Mouse (Mus musculus) liver, embryonic 11.5 days (tissue): ENCODE data around the gene Copg1. TPM values are rescaled to one million over a fixed set of nuclear protein-coding genes. Genes with fewer than 3 reads are reported as not detected.

Experiments used
- polyA plus RNA-seq: library from polyadenylated mRNA; unstranded; fragments of >200 nt; fragmentation: Nextera tagmentation; extraction: Ambion mirVana; gene quantifications from 2 replicates; pipeline ENCODE4 v1.2.1, GENCODE M21; 2014

Gene Copg1
- polyA plus RNA-seq, 1 experiment from 2014 or later = 116 TPM

Other genes starting within 250 kb of the Copg1 start
- 22.5 and 25.2 TPM in 2 replicates for gene Aplf, start 215.6 kb upstream of the Copg1 start, polyA plus RNA-seq
- gene Efcc1, start 156.9 kb upstream of the Copg1 start, polyA plus RNA-seq = 0.45 and 0.57 TPM in 2 replicates
- 37.2 and 37.3 TPM in 2 replicates for gene Gp9, start 109.7 kb upstream of the Copg1 start, polyA plus RNA-seq
- gene Rab43, start 75.7 kb upstream of the Copg1 start, polyA plus RNA-seq = 20.4 and 21.4 TPM in 2 replicates
- 5.6 and 7.8 TPM in 2 replicates for gene Gm45140, start 52.0 kb upstream of the Copg1 start, polyA plus RNA-seq
- gene Isy1, start 49.0 kb upstream of the Copg1 start, polyA plus RNA-seq = 84.8 and 89.0 TPM in 2 replicates
- gene Cnbp, start 36.7 kb upstream of the Copg1 start, polyA plus RNA-seq = 1,371 and 1,468 TPM in 2 replicates
- 41.7 and 42.7 TPM in 2 replicates for gene Hmces, start 26.1 kb downstream of the Copg1 start, polyA plus RNA-seq
- gene H1fx, start 93.8 kb downstream of the Copg1 start, polyA plus RNA-seq = 16.8 and 21.2 TPM in 2 replicates
- 221 and 230 TPM in 2 replicates for gene Rab7, start 157.5 kb downstream of the Copg1 start, polyA plus RNA-seq
- 384 and 414 TPM in 2 replicates for gene Rpn1, start 196.7 kb downstream of the Copg1 start, polyA plus RNA-seq